Mouse (Mus musculus) small intestine, adult 2 months (tissue): Measurements from ENCODE around the gene Gabrb1.

Experiments
- CTCF ChIP-seq: fragments of 200-500 bp; IDR thresholded peaks from 2 replicates; pipeline ENCODE4 v1.5.1; 2012; ENCODE audit warnings: low read depth, mild to moderate bottlenecking, control low read depth, inconsistent platforms, low read length, moderate library complexity, mixed read lengths; ENCODE audit not compliant: insufficient replicate concordance, insufficient read length; ENCODE audit errors: extremely low read depth
- POLR2A ChIP-seq: fragments of 200-500 bp; IDR thresholded peaks from 2 replicates; pipeline ENCODE4 v1.6.1; 2012; ENCODE audit warnings: low read depth, mild to moderate bottlenecking, control low read depth, inconsistent platforms, low read length, moderate library complexity

- TF ChIP-seq CTCF, result no peak
- TF ChIP-seq POLR2A, result no peak
These were observed 172.4 kb downstream of the Gabrb1 start for GRCm38 (mm10) chr5:71830342-71830741.
